ENCODE assay signal across 14 mouse cellular contexts in the genomic region with DNA sequence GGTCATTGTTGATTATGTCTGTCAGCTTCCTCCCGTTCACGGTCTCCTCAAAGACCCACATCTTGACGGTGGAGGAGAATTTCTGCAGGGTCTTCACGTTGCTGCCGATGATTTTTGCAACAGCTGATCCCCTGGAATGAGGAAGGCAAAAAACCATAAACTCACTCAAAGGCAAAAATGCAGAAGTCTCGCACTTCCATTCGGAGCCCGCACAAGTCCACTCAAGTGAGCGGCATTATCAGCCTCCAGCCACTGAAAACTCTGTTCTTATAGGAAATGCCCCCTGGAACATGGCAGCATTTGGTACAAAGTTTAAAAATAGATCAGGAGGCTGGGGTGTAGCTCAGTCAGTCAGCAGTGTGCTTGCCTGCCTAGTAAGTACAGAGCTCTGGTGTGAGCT.
"Had no signal": no experiment of that assay in that cellular context is flagged by ENCODE, and none has a peak within 500 bp of the region (broad histone marks: within the 10 kb centered on the region; RNA-seq: fewer than 3 reads in every experiment).

No protein-coding gene starts in this region.

- H3K9me3 ChIP-seq: limb, embryonic 15.5 days; liver, embryonic 12.5 days; midbrain, embryonic 12.5 days; neural tube, embryonic 13.5 days had no signal

- DNase-seq: kidney, postnatal 4 days; left cerebral cortex, postnatal 4 days; lung, embryonic 14.5 days; lung, postnatal 10 days; lung, postnatal 4 days; right cerebral cortex, postnatal 25 days; thymus, postnatal 4 days had no signal

- ATAC-seq: liver, embryonic 12.5 days; midbrain, embryonic 16.5 days had no signal

- H3K9ac ChIP-seq: limb, embryonic 15.5 days; liver, embryonic 12.5 days; lung, embryonic 14.5 days; midbrain, embryonic 12.5 days; neural tube, embryonic 13.5 days had no signal

- H3K4me3 ChIP-seq: layer of hippocampus, adult 2 months; limb, embryonic 15.5 days; liver, embryonic 12.5 days; midbrain, embryonic 12.5 days; neural tube, embryonic 13.5 days had no signal

- H3K27me3 ChIP-seq: limb, embryonic 15.5 days; liver, embryonic 12.5 days; midbrain, embryonic 12.5 days; neural tube, embryonic 13.5 days had no signal

- H3K4me2 ChIP-seq: limb, embryonic 15.5 days; liver, embryonic 12.5 days; lung, embryonic 14.5 days; midbrain, embryonic 12.5 days; neural tube, embryonic 13.5 days had no signal

- H3K27ac ChIP-seq: kidney, postnatal 0 days; layer of hippocampus, adult 2 months; limb, embryonic 15.5 days; liver, embryonic 12.5 days; midbrain, embryonic 12.5 days; neural tube, embryonic 13.5 days had no signal
